Mouse (Mus musculus) cerebellum, adult 2 months (tissue): ENCODE data around the gene Foxc2. TPM values are rescaled to one million over a fixed set of nuclear protein-coding genes. Genes with fewer than 3 reads are reported as not detected.

Experiments used
- DNase-seq, 2 experiments: peaks; one replicate each; pipeline ENCODE4 v3.0.0; 2021
- H3K27ac ChIP-seq: fragments of 200-500 bp; 2 replicates; pipeline ENCODE4 v1.5.1; 2012; ENCODE audit warnings: low read length, control low read depth, inconsistent platforms; ENCODE audit not compliant: insufficient read depth
- H3K27me3 ChIP-seq: fragments of 200-500 bp; 2 replicates; pipeline ENCODE4 v1.6.1; 2012; ENCODE audit warnings: inconsistent platforms, mild to moderate bottlenecking, low read length, moderate library complexity; ENCODE audit not compliant: control insufficient read depth, insufficient read depth
- H3K4me1 ChIP-seq: fragments of 200-500 bp; 2 replicates; pipeline ENCODE4 v1.6.1; 2011; ENCODE audit warnings: low read length; ENCODE audit not compliant: control insufficient read depth, insufficient read depth
- H3K4me3 ChIP-seq: fragments of 200-500 bp; replicated peaks from 2 replicates; pipeline ENCODE3; 2011; ENCODE audit warnings: mild to moderate bottlenecking, low read depth, low read length, control low read depth; ENCODE audit not compliant: insufficient read depth
- CTCF ChIP-seq: fragments of 200-500 bp; IDR thresholded peaks from 2 replicates; pipeline ENCODE4 v1.5.1; 2011; ENCODE audit warnings: low read depth, mild to moderate bottlenecking, control low read depth, low read length, moderate library complexity, borderline replicate concordance; ENCODE audit not compliant: insufficient read depth
- POLR2A ChIP-seq: fragments of 200-500 bp; IDR thresholded peaks from 2 replicates; pipeline ENCODE4 v1.6.1; 2011; ENCODE audit warnings: low read length, control low read depth, borderline replicate concordance; ENCODE audit not compliant: insufficient read depth
- WGBS: fragments of 180-500 bp; shearing (Covaris S2); methylation state at CpG from one replicate; pipeline ENCODE4 v1.1.7; 2018; 5-methylcytosine and 5-hydroxymethylcytosine counted together
- polyA plus RNA-seq: library from polyadenylated mRNA; depleted of rRNA; stranded (reverse); fragments of >200 nt; gene quantifications from 2 replicates; pipeline ENCODE4 v1.2.3, GENCODE M21; 2012

The Foxc2 gene
- polyA plus RNA-seq, 1 experiment, result 0.34 TPM

DNA sequence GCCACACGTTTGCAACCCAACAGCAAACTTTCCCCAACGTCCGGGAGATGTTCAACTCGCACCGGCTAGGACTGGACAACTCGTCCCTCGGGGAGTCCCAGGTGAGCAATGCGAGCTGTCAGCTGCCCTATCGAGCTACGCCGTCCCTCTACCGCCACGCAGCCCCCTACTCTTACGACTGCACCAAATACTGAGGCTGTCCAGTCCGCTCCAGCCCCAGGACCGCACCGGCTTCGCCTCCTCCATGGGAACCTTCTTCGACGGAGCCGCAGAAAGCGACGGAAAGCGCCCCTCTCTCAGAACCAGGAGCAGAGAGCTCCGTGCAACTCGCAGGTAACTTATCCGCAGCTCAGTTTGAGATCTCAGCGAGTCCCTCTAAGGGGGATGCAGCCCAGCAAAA lies 1.9 kb downstream of the Foxc2 start:
- WGBS, result 3% methylated on average over 28 of the region's 28 CpGs
- no peak overlapping the region for H3K4me3 ChIP-seq

DNA sequence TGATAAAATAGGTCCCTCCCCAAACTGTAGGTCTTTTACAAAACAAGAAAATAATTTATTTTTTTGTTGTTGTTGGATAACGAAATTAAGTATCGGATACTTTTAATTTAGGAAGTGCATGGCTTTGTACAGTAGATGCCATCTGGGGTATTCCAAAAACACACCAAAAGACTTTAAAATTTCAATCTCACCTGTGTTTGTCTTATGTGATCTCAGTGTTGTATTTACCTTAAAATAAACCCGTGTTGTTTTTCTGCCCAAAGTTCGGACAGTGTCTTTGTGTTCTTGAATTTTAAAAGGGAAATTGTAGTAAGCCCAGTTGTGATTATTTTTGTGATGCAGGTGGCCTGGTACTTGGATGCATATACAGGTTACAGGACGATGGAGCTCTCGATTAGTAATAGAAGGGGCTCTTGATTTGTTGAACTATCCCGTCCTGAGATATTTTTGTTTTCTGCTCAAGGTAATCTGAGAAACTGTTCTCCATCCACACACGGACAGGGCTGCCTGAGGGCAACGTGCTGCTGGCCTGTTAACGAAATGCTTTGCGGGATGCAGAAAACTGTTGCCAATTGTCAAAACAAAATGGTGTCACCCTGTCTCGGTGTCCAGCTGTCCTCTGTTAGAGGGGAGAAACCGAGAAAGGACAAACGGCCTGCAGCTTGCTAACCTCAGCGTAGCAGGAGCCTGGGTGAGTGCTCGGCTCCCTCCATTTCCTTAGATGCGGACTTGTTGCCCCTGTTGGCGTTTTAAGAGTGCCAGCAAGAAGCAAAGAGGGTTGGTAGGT lies 2.9 kb downstream of the Foxc2 start:
- H3K4me1 ChIP-seq, result no peaks in the 10 kb centered on the region
- DNase-seq, result no peak
- peaks cover 10% of the 10 kb centered on the region; the same call in 1 of the 2 replicates for H3K27me3 ChIP-seq
- WGBS, result 5% methylated on average over 18 of the region's 18 CpGs
- H3K4me3 ChIP-seq, result no peak overlapping the region
- TF ChIP-seq CTCF, result no peak
- no peak for TF ChIP-seq POLR2A
- no peak overlapping the region for H3K27ac ChIP-seq

More for the DNA sequence above, 1.9 kb downstream of the Foxc2 start:
- Histone ChIP-seq H3K4me1 (no peaks in the 10 kb centered on the region), H3K27me3 (peaks cover 11% of the 10 kb centered on the region; the same call in 1 of the 2 replicates), H3K27ac (no peak overlapping the region)
- TF ChIP-seq POLR2A (no peak), CTCF (no peak)
- DNase-seq, result no peak

DNA sequence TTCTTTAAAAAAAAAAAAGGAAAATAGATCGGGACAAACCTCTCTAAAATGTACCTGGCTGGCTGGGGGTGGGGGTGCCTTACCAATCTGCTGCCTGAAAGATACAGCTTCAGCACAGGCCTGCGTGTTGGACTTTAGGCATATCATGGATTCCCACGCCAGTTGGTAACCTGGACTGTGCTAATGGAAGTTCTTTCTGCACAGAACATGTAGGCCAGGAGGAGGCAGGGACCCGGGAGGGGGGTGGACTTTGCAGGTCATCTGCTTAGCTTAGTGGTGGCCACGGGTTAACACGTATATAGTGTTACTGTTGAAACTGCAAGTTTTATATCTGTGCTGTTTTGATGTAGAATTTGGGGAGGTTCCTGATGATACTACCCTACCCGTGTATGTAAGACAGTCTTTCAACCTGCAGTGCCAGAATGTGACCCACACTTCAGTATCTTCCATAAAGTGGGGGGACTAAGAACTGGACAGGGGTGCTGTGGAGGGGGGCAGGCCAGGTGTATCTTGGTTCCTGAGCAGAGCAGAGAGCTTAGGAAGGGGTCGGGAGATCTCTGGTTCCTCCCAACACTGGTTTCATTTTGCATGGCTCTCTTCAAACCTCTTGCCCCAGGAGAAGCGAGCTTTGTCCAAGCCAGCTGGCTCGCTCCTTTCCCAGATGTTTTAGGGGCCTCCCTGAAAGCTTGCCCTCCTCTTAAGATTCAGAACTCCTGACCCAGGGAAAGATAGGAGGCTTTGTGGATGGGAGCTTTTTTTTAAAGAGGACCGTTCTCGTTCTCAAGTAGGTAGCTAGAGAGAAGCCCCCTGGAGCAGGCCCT lies 3.9 kb downstream of the Foxc2 start:
- DNase-seq, result no peak
- WGBS, result 14% methylated on average over 12 of the region's 12 CpGs
- H3K4me1 ChIP-seq, result no peaks in the 10 kb centered on the region
- no peak for TF ChIP-seq CTCF
- TF ChIP-seq POLR2A, result no peak
- H3K27me3 ChIP-seq, result peaks cover 8% of the 10 kb centered on the region; the same call in 1 of the 2 replicates
- no peak overlapping the region for H3K4me3 ChIP-seq
- no peak overlapping the region for H3K27ac ChIP-seq

DNA sequence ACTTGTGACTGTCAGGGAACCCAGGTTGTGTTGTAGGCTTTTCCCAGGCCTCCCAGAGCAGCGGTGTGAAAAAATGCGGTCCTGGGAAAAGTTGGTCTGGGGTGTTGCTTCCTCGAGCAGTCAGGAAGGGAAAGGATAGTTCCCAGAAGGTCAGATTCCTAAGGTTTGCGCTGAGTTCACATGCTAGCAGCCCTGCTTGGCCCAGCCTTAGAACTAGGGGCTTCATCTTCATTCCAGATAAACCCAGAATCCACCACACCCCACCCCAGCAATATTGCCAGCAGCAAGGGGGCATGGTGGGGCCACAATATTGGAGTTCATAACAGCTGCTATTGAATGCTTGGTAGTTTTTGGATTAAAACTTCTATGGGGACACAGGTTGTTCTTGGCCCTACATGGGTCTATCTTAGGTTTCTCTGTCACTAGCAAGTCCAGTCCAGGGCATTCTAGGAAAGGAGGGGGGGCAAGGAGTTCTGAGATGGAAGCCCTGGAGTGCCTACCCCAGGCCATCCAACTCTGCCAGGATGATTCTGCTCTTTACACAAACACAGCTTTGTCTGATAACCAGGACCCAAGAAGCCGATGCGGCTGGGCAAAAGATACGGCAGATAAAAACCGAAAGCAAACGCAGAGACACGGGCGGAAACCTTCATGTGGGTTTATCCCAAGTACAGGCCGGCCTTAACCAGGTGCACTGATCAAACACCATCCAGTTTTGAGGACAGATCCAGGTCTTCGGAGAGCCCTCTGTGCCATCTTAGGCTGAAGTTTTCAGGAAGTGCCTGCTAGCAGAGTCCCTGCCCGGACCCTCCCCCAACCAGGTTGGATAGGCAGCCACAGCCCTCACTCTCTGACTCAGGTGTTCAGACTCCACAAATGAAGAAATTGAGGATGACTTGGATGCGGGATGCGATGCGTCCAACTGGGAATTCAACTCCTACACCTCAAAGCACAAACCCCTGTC lies 4.8 kb downstream of the Foxc2 start:
- TF ChIP-seq CTCF, result no peak
- TF ChIP-seq POLR2A, result no peak
- Histone ChIP-seq H3K27me3 (peaks cover 8% of the 10 kb centered on the region; the same call in 1 of the 2 replicates), H3K4me1 (no peaks in the 10 kb centered on the region), H3K4me3 (no peak overlapping the region), H3K27ac (no peak overlapping the region)
- DNase-seq, result no peak
- WGBS, result 5% methylated on average over 17 of the region's 17 CpGs

DNA sequence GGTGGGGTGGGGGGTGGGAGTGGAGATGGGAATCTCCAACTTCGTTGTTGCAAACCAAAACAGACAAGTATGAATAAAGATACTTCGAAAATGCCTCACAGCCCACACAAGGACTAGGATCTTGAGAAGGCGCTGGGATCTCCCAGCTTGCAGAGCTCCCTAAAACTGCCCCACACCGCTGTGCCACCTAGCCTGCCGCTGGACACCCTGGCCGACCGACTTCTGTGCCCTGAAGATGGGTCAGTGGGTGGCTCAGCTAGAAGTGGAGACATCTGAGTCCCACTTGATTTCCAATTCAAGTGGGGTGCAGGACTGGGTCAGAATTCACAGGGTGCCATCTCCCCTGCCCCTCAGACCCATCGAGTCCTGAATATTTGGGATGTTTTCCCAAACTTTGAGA lies 5.7 kb downstream of the Foxc2 start:
- 8% methylated on average over 8 of the region's 8 CpGs for WGBS
- H3K4me3 ChIP-seq, result no peak overlapping the region
- no peak for TF ChIP-seq POLR2A
- TF ChIP-seq CTCF, result no peak
- no peak overlapping the region for H3K27ac ChIP-seq
- no peak for DNase-seq
- H3K4me1 ChIP-seq, result no peaks in the 10 kb centered on the region
- H3K27me3 ChIP-seq, result peaks cover 1% of the 10 kb centered on the region; the same call in 1 of the 2 replicates

DNA sequence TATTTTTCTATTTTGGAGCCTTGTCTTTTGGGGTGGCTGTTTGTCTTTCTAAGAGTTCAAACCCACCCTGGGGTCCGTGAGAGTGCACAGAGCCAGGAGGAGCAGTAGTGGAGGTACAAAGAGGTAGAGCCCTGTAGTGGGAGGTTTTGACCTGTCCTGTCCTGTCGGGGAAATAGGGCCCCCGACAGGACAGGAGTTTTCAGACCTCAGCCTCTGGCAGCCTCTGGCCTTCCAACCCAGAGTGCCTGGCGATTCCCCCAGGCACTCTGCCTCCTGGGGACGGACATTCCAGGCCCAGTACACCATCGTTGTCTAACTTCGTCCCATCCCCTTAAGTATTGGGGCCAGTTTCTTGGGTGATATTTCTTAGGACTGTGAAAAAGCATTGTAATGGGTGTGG lies 6.4 kb downstream of the Foxc2 start:
- H3K27me3 ChIP-seq, result peaks cover 1% of the 10 kb centered on the region; the same call in 1 of the 2 replicates
- no peak for DNase-seq
- TF ChIP-seq POLR2A (no peak), CTCF (no peak)
- WGBS, result 8% methylated on average over 7 of the region's 7 CpGs
- H3K4me3 ChIP-seq, result no peak overlapping the region
- H3K27ac ChIP-seq, result no peak overlapping the region
- H3K4me1 ChIP-seq, result no peaks in the 10 kb centered on the region

DNA sequence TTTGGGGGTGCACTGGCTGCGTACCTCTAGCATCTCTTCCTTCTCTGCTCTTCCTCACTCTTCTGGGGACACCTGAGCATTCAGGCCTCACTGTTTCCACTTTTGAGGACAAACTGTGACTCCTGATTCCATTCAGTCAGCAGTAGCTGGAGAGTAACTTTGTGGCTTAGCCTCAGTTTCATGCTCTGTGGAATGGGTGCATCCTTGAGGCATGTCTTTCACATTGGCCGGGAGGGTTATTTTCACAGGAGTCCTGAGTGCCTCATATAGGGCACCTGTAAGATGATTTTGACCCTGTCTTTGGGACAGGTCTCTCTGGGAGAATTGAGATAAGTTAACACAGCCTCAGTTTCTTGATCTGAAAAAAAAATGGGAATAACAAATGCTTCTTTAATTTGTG lies 7.1 kb downstream of the Foxc2 start:
- 32% methylated on average over 2 of the region's 2 CpGs for WGBS
- DNase-seq, result no peak
- Histone ChIP-seq H3K27ac (no peak overlapping the region), H3K27me3 (no peaks in the 10 kb centered on the region; the same call in 1 of the 2 replicates), H3K4me3 (no peak overlapping the region), H3K4me1 (no peaks in the 10 kb centered on the region; the same call in 1 of the 2 replicates)
- TF ChIP-seq CTCF, result no peak
- no peak for TF ChIP-seq POLR2A
